Mouse (Mus musculus) intestine, embryonic 16.5 days (tissue): ENCODE results near the gene Tamm41. TPM values are rescaled to one million over a fixed set of nuclear protein-coding genes. Genes with fewer than 3 reads are reported as not detected.

Source experiments
- ATAC-seq: fragments of 200-750 bp; cut with Nextera tagmentation; 2 replicates; pipeline ENCODE4 v1.8.0; 2017; ENCODE audit warnings: moderate TSS enrichment, moderate library complexity
- H3K27ac ChIP-seq: fragments of 300-500 bp; sonication (generic); 2 replicates; pipeline ENCODE4 v1.5.1; 2014; ENCODE audit warnings: mild to moderate bottlenecking, low read length
- H3K27me3 ChIP-seq: fragments of 300-500 bp; sonication (generic); replicated peaks from 2 replicates; pipeline ENCODE4 v1.6.1; 2014; ENCODE audit warnings: low read length, control low read depth, mixed read lengths; ENCODE audit not compliant: control insufficient read depth, insufficient read depth
- H3K36me3 ChIP-seq: fragments of 300-500 bp; sonication (generic); 2 replicates; pipeline ENCODE4 v1.6.1; 2014; ENCODE audit warnings: low read length, control low read depth; ENCODE audit not compliant: control insufficient read depth, insufficient read depth
- H3K4me1 ChIP-seq: fragments of 300-500 bp; sonication (generic); 2 replicates; pipeline ENCODE4 v1.6.1; 2014; ENCODE audit warnings: low read length, control low read depth, mixed read lengths; ENCODE audit not compliant: control insufficient read depth, insufficient read depth
- H3K4me2 ChIP-seq: fragments of 300-500 bp; sonication (generic); 2 replicates; pipeline ENCODE4 v1.6.1; 2014; ENCODE audit warnings: low read depth, low read length, control low read depth
- H3K4me3 ChIP-seq: fragments of 300-500 bp; sonication (generic); 2 replicates; pipeline ENCODE4 v1.5.1; 2014; ENCODE audit warnings: mild to moderate bottlenecking, low read length
- H3K9ac ChIP-seq: fragments of 300-500 bp; sonication (generic); 2 replicates; pipeline ENCODE4 v1.6.1; 2014; ENCODE audit warnings: low read depth, low read length
- H3K9me3 ChIP-seq: fragments of 300-500 bp; sonication (generic); 2 replicates; pipeline ENCODE4 v1.6.1; 2016; ENCODE audit warnings: low read length, control low read depth; ENCODE audit not compliant: control insufficient read depth
- WGBS: fragments of 180-500 bp; shearing (Covaris S2); extraction: QIAGEN DNeasy Blood & Tissue Kit; methylation state at CpG from one replicate; pipeline ENCODE4 v1.1.7; 2014; 5-methylcytosine and 5-hydroxymethylcytosine counted together
- polyA plus RNA-seq: library from polyadenylated mRNA; unstranded; fragments of >200 nt; fragmentation: Nextera tagmentation; extraction: Ambion mirVana; gene quantifications from 2 replicates; pipeline ENCODE4 v1.2.1, GENCODE M21; 2015

Tamm41 gene
- polyA plus RNA-seq, 1 experiment from 2014 or later = 66.8 TPM

DNA sequence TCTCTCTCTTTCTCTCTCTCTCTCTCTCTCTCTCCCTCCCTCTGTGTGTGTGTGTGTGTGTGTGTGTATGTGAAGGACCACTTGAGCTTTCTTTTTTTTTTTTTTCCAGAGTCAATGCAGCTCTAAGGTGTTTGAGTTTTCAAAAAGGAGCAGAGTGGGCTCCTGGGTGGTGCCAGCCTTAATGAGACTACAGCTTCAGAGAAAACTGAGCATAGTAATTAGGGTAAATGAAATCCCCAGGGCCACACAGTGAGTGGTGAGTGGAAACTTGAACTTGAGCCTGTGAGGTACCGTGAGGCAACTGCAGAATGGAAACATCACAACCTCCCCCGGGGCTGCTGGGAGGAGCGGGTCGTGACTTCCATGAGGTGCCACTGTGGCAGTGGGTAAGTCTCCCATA is 45.8 kb downstream of the Tamm41 start:
- ATAC-seq = no peak
- 91% methylated on average over 4 of the region's 4 CpGs for WGBS
- no peaks in the 10 kb centered on the region for H3K27me3 ChIP-seq
- H3K36me3 ChIP-seq = no peaks in the 10 kb centered on the region
- no peak overlapping the region for H3K4me3 ChIP-seq
- H3K4me2 ChIP-seq = no peak overlapping the region
- no peaks in the 10 kb centered on the region for H3K9me3 ChIP-seq
- peaks cover 4% of the 10 kb centered on the region for H3K4me1 ChIP-seq
- H3K9ac ChIP-seq = no peak overlapping the region
- no peak overlapping the region for H3K27ac ChIP-seq

DNA sequence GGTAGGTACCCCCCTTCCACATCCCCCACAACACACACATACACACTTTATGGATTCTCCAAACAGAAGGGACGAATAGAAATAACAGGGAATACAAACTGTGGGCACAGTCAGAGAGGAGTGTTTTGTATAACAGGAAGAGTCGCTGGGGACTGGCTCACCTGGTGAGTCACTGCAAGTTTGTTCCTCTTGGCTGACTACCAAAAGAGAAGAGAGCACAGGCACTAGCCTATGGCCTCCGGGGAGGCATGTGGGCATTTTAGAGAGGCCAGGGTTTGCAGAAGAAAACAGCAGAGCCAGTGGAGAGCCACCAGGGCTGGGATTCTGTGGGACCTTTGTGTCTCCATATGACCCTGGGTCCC is 49.1 kb downstream of the Tamm41 start:
- H3K27me3 ChIP-seq = no peaks in the 10 kb centered on the region
- H3K4me3 ChIP-seq = no peak overlapping the region
- peak; percentile 80 for ATAC-seq
- H3K9ac ChIP-seq = no peak overlapping the region
- no peaks in the 10 kb centered on the region for H3K36me3 ChIP-seq
- 68% methylated on average over 3 of the region's 3 CpGs for WGBS
- no peaks in the 10 kb centered on the region for H3K4me1 ChIP-seq
- peak overlapping the region; percentile 24; the same call in 1 of the 2 replicates for H3K27ac ChIP-seq
- no peaks in the 10 kb centered on the region for H3K9me3 ChIP-seq
- no peak overlapping the region for H3K4me2 ChIP-seq

DNA sequence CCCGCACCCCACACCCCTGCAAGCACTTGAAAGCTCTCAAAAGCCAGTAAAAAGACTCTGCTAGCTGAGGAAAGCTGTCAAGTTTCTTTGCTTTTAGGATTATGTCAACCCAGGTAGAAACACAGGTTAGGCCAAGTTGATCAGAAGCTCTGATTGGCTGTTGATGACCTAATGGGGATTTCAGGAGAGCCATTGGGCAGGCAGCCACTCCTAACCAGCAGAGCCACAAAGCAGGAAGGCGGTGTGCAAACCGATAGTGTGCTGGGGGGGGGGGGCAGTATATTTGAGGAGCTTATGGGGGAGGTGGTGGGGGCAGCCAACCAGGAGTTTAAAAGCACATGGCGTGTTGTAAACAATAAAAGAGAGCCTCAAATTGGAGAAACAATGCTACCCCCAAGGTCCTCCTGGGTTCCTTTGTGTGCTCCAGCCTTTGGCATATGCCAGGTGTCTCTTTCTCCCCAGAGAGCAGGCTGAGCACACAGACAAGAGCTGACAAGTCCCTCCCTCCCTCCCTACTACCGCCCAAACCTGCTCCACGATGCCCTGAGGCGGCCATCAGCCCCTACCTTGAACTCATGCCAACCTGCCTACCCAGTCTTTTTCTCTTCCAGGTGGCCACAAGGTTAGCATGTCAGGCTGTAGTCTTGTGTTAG is 49.6 kb downstream of the Tamm41 start:
- peak; percentile 85 for ATAC-seq
- 57% methylated on average over 7 of the region's 7 CpGs for WGBS
- no peaks in the 10 kb centered on the region for H3K27me3 ChIP-seq
- no peaks in the 10 kb centered on the region for H3K9me3 ChIP-seq
- H3K4me3 ChIP-seq = no peak overlapping the region
- H3K36me3 ChIP-seq = no peaks in the 10 kb centered on the region
- H3K4me1 ChIP-seq = no peaks in the 10 kb centered on the region
- H3K27ac ChIP-seq = peak overlapping the region; percentile 24; the same call in 1 of the 2 replicates
- H3K9ac ChIP-seq = no peak overlapping the region
- no peak overlapping the region for H3K4me2 ChIP-seq

DNA sequence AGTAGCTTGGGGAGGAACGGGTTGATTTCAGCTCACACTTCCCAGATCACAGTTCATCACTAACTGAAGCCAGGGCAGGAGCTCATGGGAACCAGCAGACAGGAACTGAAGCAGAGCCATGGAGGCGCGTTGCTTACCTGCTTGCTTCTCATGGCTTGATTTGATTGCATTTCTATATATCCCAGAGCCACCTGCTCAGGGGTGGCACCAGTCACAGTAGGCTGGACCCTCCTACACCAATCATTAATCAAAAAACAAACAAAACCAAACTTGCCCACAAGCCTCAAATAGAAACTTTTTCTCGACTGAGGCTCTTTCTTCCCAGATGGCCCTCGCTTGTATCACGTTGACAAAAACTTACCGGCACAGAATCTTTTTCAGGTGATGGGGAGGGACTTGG is 55.0 kb downstream of the Tamm41 start:
- H3K36me3 ChIP-seq = no peaks in the 10 kb centered on the region
- H3K9ac ChIP-seq = no peak overlapping the region
- H3K4me1 ChIP-seq = no peaks in the 10 kb centered on the region
- no peaks in the 10 kb centered on the region for H3K9me3 ChIP-seq
- H3K4me2 ChIP-seq = no peak overlapping the region
- 51% methylated on average over 7 of the region's 7 CpGs for WGBS
- no peak overlapping the region for H3K4me3 ChIP-seq
- no peak overlapping the region for H3K27ac ChIP-seq
- peak; percentile 71; the same call in 1 of the 2 replicates for ATAC-seq
- H3K27me3 ChIP-seq = no peaks in the 10 kb centered on the region

DNA sequence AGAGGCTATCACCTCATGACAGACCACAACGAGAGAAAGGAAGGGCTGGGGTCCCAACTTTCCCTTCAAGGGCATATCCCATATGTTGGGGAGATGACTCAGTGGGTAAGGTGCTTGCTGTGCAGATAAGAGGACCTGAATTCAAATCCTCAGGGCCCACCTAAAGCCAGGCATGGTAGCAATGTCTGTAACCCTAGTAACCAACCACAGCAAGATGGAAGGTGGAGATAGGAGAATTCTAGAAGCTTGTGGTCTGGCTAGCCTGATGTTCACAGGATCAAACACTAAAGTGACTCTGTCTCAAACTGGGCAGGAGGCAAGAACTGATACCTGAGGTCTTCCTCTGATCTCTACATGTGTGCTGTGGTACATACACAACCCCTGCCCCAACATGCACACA is 58.0 kb downstream of the Tamm41 start:
- no peak overlapping the region for H3K27ac ChIP-seq
- no peaks in the 10 kb centered on the region for H3K4me1 ChIP-seq
- no peak overlapping the region for H3K9ac ChIP-seq
- no peak for ATAC-seq
- no peak overlapping the region for H3K4me2 ChIP-seq
- no peaks in the 10 kb centered on the region for H3K27me3 ChIP-seq
- 71% methylated on average over 1 of the region's 1 CpGs for WGBS
- H3K36me3 ChIP-seq = no peaks in the 10 kb centered on the region
- H3K4me3 ChIP-seq = no peak overlapping the region
- no peaks in the 10 kb centered on the region for H3K9me3 ChIP-seq

DNA sequence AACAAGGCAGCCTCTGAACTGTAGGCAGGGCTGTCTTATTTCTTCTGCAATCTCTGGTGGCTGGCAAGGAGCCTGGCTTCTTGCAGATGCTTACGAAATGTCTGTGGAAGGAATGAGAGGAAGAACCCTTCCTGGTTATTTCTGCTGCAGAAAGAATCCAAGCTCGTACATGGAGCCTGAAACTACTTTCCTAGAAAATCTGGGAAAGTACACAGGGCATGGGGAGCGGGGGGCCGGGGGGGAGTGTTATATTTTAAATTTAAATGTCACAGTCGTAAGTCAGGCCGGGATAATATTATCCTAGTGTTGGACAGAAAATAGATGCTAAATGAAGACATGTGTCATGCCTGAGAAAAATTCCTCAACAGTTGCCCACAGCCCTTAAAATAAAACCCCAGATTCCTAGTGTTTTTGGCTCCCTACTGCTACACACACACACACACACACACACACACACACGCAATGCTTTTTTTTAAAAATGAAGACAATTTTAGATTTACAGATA is 60.7 kb downstream of the Tamm41 start:
- Histone ChIP-seq H3K4me3 (no peak overlapping the region), H3K4me2 (no peak overlapping the region), H3K27me3 (no peaks in the 10 kb centered on the region), H3K36me3 (no peaks in the 10 kb centered on the region), H3K9me3 (no peaks in the 10 kb centered on the region), H3K27ac (no peak overlapping the region), H3K4me1 (no peaks in the 10 kb centered on the region), H3K9ac (no peak overlapping the region)
- 72% methylated on average over 7 of the region's 7 CpGs for WGBS
- no peak for ATAC-seq

DNA sequence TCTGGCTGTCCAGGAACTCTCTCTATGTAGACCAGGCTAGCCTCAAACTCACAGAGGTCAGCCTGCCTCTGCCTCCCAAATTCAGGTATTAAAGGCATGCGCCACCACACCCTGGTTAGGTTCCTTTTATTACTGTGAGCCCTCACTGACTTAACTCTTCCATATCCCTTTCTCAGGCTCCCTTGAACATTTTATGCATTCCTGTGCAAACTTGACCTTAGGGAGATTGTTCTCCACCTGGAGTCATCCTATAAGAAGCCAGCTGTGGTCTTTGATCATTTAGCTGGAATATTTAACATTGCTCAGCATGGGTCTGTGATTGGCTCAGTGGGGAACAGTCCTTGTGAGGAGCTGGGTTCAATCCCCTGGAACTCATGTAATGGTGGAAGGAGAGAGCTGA is 63.3 kb downstream of the Tamm41 start:
- Histone ChIP-seq H3K9ac (no peak overlapping the region), H3K27ac (no peak overlapping the region), H3K36me3 (no peaks in the 10 kb centered on the region), H3K27me3 (no peaks in the 10 kb centered on the region), H3K4me2 (no peak overlapping the region), H3K9me3 (no peaks in the 10 kb centered on the region), H3K4me3 (no peak overlapping the region), H3K4me1 (peaks cover 4% of the 10 kb centered on the region; the same call in 1 of the 2 replicates)
- ATAC-seq = no peak
- WGBS = 90% methylated on average over 1 of the region's 1 CpGs

GRCm38 (mm10) chr6:114972988-114973387 is 64.7 kb downstream of the Tamm41 start:
- H3K4me3 ChIP-seq = no peak overlapping the region
- H3K4me1 ChIP-seq = peaks cover 7% of the 10 kb centered on the region; the same call in 1 of the 2 replicates
- H3K9me3 ChIP-seq = no peaks in the 10 kb centered on the region
- no peaks in the 10 kb centered on the region for H3K27me3 ChIP-seq
- H3K27ac ChIP-seq = no peak overlapping the region
- H3K4me2 ChIP-seq = no peak overlapping the region
- WGBS = 35% methylated on average over 1 of the region's 1 CpGs
- no peak for ATAC-seq
- H3K9ac ChIP-seq = no peak overlapping the region
- H3K36me3 ChIP-seq = no peaks in the 10 kb centered on the region

- no peak for ATAC-seq
- WGBS = 69% methylated on average over 5 of the region's 5 CpGs
- Histone ChIP-seq H3K9ac (no peak overlapping the region), H3K4me2 (no peak overlapping the region), H3K27ac (no peak overlapping the region), H3K4me3 (no peak overlapping the region), H3K36me3 (no peaks in the 10 kb centered on the region), H3K27me3 (no peaks in the 10 kb centered on the region), H3K9me3 (no peaks in the 10 kb centered on the region), H3K4me1 (peaks cover 17% of the 10 kb centered on the region)
Observed at GRCm38 (mm10) chr6:114970895-114971294, 66.8 kb downstream of the Tamm41 start.

GRCm38 (mm10) chr6:114970386-114970785 is 67.3 kb downstream of the Tamm41 start:
- no peaks in the 10 kb centered on the region for H3K9me3 ChIP-seq
- ATAC-seq = no peak
- H3K4me2 ChIP-seq = peak overlapping the region; percentile 99; the same call in 1 of the 2 replicates
- no peaks in the 10 kb centered on the region for H3K36me3 ChIP-seq
- H3K27ac ChIP-seq = no peak overlapping the region; the same call in 1 of the 2 replicates
- 22% methylated on average over 6 of the region's 6 CpGs for WGBS
- no peak overlapping the region for H3K9ac ChIP-seq
- H3K4me3 ChIP-seq = no peak overlapping the region
- peaks cover 19% of the 10 kb centered on the region for H3K4me1 ChIP-seq
- H3K27me3 ChIP-seq = no peaks in the 10 kb centered on the region
